Mouse (Mus musculus): ENCODE measurements around the gene Tenm4. TPM values are rescaled to one million over a fixed set of nuclear protein-coding genes. Genes with fewer than 3 reads are reported as not detected.

The Tenm4 gene
- polyA plus RNA-seq, 1 experiment: 30.7 TPM

DNA sequence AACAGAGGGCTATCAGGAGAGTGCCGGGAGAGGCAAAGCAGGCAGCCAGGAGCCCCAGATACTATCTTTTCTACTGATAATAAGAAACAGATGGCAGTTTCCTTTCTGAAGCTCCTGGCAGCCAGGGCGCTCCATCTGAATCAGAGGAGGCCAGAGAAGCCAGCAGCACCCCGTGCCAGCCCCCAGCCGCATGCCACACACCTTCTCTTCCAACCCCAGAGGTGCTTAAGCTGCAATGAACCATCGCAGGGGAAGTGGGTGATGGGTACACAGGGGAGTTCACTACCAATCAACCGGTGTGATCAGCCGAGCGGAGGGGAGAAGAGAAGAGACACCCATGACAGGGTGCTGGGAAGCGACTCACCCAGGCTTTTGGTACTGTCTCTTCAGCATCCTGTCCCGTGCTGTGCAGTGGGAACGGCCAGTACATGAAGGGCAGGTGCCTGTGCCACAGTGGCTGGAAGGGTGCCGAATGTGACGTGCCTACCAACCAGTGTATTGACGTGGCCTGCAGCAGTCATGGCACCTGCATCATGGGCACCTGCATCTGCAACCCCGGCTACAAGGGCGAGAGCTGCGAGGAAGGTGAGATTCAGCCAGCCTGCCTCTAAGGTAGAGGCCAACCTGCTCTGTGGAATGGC lies 602.7 kb downstream of the Tenm4 start:
- DNase-seq (ENCODE audit: low read depth): no peak

DNA sequence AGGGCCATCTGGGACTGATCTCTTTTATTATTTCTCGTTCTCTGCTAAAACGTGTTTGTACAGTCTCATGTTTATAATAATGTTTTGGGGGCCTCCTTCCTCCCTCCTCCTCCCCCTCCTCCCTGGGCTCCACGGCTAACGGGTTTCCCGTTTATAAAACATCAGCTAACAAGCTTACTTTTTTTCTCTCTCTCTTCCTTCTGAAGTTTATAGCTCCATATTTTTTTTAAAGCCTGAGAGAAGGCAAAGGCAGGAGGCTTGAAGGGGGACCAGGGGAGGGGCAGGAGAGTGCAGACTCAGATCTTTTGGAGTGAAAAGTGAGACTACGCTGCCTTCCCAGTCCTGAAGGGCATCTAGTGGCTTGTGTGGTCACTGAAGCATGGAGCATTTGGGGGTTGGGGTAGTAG lies 604.0 kb downstream of the Tenm4 start:
- DNase-seq (ENCODE audit: low read depth): no peak

DNA sequence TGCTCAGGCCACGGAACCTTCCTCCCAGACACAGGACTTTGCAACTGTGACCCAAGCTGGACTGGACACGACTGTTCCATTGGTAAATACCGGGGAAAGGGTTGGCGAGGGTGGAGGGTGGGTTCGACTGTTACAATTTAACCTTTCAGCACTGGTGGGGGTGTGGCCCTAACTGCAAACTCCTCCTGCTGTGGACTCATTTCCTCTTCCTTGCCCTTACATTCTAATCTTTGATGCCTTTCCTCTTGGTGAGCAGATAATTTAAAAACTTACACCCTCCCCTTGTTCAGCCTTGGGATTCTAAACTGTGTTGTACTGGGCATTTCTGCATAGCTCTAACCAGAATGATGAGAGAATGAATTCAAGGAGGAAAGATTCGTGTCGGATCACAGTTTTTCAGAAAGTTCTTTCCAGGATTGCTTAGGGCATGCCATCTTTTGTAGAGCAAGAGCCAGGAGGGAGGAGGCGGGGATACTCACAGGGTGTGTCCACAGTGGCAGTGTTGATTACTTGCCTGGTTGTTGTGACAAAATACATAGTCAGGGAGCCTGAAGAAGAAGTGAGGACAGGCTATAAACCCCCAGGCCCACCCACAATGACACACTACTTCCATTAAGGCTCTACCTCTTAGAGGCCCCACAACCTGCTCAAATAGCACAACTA lies 607.0 kb downstream of the Tenm4 start:
- no peak for DNase-seq (ENCODE audit: low read depth)

DNA sequence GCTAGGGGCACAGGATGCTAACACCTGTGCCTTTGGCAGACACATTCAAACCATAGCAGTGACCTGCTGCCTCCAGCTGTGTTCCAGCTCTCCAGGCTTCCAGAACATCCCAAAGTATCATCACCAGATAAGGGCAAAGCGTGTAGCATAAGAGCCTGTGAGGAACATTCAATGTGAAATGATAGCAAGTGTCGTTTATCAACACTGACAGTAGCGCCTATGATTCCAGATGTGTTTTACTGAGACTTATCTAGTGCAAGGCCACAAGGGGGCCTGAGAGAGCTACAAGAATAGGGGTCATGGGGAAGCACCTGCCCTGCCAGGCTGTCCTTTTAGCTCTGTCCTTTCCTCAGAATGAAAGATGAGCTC lies 607.5 kb downstream of the Tenm4 start:
- DNase-seq (ENCODE audit: low read depth): no peak

DNA sequence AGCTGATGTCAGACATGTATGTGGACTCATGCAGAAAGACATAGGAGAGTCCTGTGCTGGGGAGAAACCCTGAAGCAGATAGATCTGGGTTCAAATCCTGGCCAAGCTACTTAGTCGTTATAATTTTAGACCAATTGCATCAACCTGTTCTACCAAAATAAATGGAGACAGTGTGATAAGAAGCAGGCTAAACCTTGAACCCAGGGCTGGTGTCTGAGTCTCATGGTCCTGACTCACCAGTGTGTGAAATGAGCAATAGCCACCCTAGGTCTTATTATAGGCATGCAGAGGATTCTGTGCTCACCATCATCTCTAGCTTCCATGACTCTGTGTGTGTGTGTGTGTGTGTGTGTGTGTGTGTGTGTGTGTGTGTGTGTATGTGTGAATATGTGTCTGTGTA lies 609.5 kb downstream of the Tenm4 start:
- DNase-seq (ENCODE audit: low read depth): no peak

DNA sequence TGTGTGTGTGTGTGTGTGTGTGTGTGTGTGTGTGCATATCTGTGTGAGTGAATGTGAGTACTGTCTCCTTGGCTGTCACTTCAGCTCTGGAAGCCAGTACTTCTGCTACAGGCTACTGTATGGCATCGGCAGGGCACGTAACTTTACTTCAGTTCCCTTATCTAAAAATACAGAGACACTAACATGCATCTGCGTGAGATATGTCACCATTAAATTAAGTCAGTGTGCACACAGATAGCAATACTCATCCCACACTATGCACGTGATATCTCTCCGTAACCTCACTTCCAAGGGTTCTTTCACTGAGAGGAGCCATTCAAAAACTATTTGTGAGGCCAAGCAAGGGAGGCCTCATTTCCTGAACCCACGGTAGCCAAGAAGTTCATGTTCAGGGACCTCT lies 610.0 kb downstream of the Tenm4 start:
- no peak for DNase-seq (ENCODE audit: low read depth)

DNA sequence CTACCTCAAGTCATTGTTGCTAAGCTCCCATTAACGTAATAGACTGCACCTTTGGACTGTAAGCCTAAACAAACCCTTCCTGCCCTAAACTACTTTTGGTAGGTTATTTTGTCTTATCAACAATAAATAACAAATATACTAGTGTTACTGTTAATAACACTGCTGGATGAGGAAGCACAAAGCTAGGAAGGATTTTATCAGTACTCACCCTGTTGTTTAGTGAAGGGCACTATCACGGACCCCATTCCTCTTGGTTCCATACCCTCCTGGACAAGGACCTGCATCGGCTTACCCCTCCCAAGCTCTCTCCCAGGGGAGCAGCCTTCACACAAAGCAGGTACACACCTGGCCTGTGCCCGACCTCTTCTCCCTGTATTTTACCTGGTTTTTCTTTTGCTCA lies 611.6 kb downstream of the Tenm4 start:
- DNase-seq (ENCODE audit: low read depth): no peak

DNA sequence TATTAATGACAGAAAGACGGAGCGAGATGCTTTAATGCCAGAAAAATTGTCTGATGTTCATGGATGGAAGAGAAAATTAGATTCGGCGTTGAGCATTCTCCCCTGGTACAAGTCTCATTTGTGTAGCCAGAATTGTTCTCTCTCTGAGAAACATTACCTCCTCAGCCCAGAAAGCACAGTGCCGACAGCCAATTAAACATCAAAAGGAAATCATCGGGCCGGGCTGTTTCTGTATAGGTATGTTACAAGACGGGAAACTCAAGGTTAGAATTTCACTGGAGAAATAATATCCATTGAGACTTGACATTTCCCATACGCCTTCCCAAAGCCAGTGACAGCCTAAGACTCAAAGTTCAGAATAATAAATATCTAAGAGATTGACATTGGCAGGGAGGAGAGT lies 614.8 kb downstream of the Tenm4 start:
- no peak for DNase-seq (ENCODE audit: low read depth)

DNA sequence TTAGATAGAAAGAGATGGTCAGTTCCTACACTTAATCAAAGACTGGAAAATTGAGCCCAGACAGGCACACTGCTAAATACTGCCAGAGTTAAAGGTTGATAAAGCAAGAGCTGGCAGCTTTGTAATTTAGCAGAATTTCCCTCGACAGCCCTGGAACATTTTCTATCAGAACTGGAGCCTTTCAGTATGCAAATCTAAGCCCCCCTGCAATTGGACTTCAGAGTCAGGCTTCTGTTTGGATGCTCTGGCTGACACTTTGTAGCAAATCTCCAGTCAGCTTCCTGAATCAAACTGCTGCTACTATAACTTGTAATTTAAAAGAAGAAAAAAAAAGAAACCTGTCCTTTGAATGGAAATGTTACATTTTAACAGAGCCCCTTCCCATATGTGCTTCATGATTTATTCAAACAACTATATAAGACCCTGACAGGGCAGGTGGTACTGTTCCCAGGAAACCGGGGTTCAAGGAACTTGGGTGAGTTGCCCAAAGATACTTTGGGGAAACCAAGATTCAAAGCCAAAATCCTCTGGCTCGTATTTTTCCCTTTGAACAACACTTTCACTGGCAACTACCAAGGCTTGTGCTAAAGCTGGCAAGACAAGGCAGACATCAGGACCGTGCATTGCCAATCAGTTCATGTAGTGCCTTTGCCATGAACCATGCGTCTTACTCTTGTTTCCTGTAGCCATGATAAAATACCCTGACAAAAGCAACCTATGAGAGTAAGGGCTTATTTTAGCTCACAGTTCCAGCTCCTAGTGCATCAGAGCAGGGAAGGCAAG lies 615.4 kb downstream of the Tenm4 start:
- DNase-seq (ENCODE audit: low read depth): no peak

DNA sequence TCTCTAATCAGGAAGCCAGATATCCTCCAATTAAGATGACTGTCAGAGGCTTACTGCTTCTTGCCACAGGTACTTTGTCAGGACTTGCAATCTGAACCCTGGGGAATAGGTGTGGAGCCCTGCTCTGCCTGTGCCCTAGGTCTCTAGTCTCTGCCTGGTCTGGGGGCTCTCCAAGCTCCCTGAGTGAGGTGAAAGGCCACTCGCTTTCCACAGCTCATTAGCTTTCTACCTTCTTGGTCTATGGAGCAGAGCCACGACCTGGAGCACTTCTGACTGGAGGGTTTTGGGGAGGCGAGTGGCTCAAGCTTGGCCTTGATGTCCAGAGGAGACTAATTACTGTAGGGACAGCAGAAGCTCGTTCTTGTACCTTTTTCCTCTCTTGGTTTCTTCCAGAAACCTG lies 617.1 kb downstream of the Tenm4 start:
- DNase-seq (ENCODE audit: low read depth): no peak

DNA sequence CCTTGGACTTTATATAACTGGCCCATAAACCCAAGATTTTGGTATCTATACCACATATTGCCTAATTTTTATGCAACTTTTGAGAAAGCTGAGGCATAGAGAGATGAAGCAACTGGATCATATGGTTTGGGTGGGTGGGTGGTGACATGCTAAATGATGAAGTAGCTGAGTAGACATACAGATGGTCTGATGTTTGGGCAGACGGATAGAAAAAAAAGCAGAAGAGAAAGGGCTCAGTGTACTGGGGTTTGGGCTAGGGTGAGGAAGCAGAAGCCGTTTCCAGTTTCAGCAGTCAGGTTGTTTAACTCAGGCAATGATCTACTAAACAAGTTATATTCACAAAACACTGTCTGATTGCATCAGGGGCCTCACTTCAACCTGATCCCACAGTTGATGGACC lies 619.3 kb downstream of the Tenm4 start:
- DNase-seq (ENCODE audit: low read depth): peak; percentile 10

DNA sequence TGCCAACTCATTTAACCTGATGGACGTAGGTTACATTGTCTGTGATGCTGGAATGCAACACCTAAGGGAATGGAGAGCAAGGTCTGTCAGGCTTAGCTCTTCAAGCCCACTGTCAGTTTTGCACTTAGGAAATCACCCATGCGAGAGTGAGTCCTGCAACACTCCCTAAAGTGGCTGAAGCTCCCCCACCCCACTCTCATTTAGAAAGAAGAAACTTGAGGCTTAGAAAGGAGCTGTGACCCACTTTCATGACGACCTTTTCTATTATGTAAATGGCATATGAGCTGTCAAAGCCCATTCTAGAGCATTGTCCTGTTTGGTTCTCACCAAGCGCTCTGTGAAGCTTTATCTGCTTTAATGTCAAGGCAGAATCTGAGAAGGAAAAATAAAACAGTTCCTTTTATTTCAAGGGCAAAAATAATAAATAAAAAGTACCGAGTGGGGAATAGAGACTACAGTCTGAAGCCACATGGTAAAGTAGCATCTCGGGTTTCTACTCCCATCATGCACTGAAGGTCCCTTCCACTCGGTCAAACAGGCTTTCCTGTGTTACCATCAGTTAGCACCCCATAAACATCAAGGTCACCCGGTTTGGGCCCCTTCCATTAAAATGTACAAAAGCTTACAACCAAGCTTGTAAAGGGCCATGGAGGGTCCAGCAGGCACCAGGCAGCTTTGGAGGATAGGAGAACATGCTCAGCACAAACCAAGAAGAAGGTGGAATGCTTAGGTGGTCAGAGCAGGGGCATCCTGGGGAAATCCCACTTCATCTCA lies 621.6 kb downstream of the Tenm4 start:
- DNase-seq (ENCODE audit: low read depth): no peak

DNA sequence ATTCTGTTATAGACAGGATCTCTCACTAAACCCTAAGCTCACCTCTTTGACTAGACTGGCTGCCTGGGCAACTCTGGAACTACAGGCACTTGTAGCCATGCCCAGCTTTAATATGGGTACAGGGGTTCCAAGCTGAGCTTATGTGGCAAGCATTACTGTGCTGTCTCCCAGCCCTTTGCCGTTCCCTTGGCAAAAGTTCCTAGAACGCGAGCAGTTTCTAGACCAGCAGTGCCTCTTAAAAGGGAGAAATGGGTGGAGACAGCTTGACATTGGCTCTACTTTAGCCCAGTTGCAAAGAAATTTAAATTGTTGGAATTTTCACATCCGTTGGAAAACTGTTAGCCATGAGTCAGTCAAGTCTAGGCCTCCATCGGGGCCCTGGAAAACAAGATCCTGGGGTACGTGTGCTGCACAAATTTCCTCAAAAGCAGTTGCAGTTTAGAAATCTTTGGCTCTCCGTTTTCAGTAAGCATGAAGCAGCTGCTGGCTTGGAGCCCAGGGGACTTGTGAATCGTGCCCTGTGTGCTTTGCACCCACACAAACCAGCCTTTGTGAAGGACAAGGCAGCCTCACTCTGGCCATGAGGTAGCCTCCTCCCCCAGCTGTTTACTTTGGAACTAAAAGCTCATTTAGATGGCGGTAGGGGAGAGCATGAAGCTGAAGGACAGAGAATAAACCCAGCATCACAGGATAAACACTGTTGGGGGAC lies 625.1 kb downstream of the Tenm4 start:
- DNase-seq (ENCODE audit: low read depth): peak; percentile 70

DNA sequence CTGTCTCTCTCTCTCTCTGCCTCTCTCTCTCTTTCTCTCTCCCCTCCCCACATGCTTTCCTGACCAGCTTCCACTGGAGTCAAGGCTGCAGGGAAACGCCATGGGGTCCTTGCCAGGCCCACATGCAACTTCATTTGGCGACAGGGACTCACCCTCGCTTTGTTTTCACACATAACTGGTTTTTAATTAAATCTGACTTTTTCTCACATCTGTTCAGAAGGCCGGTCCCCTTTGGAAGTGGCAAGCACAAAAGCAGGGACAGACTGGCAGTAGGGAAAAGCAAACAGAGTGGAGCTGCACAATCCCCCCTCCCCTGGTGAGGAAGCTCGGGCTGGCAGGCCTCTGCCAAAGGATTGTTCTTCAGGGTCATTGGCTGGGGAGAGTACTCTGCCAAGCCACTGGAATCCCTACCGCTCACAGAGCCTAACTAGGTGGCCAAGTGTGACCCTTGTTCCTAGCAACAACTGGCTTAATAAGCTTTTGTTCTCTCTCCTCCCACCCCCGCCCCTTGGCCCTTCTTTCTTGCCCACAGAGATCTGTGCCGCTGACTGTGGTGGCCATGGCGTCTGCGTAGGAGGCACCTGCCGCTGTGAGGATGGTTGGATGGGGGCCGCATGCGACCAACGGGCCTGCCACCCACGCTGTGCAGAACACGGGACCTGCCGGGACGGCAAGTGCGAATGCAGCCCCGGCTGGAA lies 625.9 kb downstream of the Tenm4 start:
- no peak for DNase-seq (ENCODE audit: low read depth)

DNA sequence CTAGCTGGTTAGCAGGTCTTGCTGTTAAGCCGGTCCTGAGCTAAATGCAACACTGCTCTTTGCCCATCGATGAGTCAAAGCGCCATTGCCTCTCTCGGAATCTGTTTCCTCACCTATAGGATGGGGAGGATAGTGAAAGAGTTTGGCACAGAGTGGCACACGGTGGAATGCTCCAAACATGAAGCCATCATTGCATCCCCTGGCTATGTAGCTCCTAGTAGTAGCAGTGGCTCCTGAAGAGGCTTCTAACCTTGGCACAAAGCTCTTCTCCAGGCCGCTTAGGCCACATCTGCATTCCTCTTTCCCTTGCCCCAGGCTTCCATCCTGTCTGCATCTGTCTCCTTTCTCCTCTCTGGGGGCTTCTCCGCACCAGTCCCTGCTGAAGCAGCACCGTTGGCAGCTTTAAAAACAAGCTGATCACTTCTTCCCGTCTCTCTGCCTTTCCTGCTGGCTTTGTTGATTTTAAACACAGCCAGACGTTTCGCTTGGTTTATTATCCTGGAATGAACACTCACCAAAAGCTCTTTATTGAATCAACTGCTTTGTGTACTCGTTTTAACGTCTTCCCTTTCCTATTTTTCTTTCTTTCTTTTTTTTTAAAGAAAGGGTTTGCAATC lies 626.8 kb downstream of the Tenm4 start:
- DNase-seq (ENCODE audit: low read depth): no peak

DNA sequence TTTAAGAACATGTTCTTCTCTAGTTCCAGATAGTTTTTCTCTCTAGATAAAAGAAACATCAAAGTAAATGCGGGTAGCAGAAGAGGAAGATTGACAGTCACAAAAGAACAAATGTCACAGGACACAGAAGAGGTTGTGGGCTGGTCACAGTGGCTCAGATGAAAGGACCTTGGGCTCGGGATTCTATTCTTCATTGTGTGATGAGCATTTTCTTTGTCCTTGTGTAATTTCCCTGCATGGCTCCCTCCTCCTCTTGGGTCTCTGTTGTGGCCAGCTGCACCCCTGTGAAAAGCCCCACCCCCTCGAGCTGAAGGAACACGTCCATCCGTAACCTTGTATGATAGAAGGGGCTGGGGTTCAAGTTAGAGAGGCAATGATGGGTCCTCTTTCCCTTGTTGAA lies 628.8 kb downstream of the Tenm4 start:
- DNase-seq (ENCODE audit: low read depth): no peak

DNA sequence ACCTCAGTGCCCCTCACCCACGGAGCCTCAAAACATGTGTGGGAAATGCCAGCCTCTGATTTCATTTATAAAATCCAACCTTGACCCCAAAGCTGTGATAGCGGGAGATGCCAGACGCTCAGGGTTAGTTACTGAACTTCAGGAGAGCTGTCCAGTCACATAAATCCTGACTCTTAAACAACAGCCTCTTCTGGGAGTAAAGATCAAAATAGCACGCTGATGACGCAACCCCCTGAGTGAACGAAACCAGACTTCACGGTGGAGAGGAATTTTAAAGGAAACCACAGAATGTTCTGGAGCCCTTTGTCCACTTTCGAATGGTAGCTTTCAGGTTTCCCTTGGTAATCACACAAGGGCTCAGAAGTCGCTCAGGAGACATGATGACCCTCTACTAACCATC lies 630.3 kb downstream of the Tenm4 start:
- DNase-seq (ENCODE audit: low read depth): no peak

DNA sequence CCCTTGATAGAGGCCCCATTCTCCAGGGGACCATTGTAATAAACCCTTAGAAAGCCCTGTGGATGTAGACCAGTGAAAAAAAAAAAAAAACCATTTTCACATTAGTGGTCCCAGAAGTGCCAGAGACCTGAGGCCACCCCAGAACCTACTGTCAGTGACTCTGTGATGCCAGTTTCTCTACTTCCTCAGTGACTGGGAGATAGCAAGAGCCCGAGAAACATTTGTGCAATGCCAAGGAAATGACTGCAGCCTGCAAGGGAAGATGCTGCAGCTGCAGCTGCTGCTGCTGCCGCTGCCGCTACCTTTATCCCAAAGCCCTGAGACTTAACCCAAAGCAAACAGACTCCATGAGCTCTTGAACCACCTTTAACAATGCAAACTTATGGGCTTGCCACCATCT lies 631.2 kb downstream of the Tenm4 start:
- no peak for DNase-seq (ENCODE audit: low read depth)

DNA sequence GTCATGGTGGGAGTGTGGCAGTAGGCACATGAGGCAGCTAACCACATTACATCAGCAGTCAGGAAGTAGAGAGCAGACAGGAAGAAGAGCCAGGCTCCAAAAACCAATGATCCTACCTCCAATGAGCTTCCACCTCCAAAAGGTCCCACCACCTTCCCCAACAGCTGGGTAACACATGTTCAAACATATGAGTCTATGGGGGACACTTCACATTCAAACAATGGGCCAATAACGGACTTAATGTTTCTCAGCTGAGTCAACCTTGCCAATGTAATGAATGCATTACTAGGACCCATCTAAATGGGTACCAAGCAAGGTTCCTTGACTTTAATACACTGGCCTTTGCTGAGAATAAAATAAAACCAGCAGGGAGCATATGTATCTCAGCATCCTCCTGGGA lies 635.5 kb downstream of the Tenm4 start:
- DNase-seq (ENCODE audit: low read depth): no peak

DNA sequence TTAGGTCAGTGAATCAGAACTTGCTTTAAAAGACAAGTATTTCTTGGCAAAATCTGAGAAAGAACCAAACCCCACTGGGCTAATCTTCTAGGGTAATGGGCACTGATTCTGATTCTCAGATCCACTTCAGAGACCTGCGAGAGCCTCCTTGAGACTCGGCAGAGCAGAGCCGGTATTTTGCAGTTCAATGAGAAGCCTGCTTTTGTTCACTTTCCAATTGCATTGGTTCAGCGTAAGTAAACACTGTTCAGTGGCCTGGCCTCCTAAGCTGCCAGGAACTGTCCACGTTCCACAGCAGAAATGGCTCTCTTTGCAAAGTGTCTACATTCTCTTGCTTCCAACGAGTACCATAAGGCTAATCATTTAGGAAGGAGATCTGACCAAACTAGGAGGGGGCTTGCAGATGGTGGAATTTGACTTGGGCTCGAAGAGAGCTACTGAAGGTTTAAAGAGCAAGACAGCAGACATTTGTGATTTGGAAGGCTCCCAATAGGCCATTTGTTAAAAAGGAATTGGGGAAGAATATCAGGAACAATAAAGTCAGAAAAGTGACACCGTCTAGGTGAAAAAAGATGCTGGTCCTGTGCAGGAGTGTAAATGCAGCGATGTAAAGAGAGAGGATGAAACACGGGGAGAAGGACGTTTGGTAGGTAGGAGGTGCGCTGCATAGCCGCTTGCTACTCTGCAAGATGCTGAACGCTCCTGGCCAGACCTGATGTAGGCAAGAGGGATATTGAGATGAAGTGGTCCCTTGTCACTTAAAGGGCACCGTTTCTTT lies 636.4 kb downstream of the Tenm4 start:
- no peak for DNase-seq (ENCODE audit: low read depth)
